In the genomic region with DNA sequence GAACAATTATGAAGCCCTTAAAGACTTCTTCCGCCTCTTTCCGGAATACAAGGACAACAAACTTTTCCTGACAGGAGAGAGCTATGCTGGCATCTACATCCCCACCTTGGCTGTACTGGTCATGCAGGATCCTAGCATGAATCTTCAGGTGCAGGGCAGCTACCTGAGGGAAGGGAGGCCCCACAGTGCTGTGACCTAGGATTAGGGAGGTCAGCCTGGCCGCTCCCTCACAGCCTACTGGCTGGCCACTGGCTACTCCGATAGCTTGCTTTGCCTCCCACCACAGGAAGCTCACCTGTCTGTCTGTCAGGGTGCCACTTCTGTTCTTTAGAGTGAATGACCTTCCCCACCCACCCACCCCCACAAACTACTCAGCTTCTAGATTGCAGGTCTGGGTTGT, we compare ENCODE assay signal across 9 mouse cellular contexts. TPM values are rescaled to one million over a fixed set of nuclear protein-coding genes. Genes with fewer than 3 reads are reported as not detected.
A peak's percentile ranks its signal among the peaks of the same experiment; 100 is the strongest.
DNase-seq lines count a peak whose midpoint lies in the region; ATAC-seq lines count a peak whose summit lies in the region.
"Had no signal": no experiment of that assay in that cellular context is flagged by ENCODE, and none has a peak within 500 bp of the region (broad histone marks: within the 10 kb centered on the region; RNA-seq: fewer than 3 reads in every experiment).

No protein-coding gene starts in this region.

- H3K9ac ChIP-seq in heart, embryonic 14.5 days (ENCODE audit: low read length): no peak overlapping the region; the same call in 1 of the 2 replicates
- no peak overlapping the region for H3K9ac ChIP-seq in midbrain, embryonic 12.5 days (replicated peaks)
- no peak overlapping the region for H3K9ac ChIP-seq in midbrain, embryonic 16.5 days (ENCODE audit: low read depth, low read length)
- no peak overlapping the region for H3K9ac ChIP-seq in limb, embryonic 13.5 days

- H3K36me3 ChIP-seq in heart, embryonic 14.5 days (ENCODE audit: control insufficient read depth, insufficient read depth, low read length): peaks cover 54% of the 10 kb centered on the region
- peaks cover 31% of the 10 kb centered on the region for H3K36me3 ChIP-seq in midbrain, embryonic 12.5 days
- H3K36me3 ChIP-seq in midbrain, embryonic 16.5 days (ENCODE audit: control insufficient read depth, insufficient read depth, low read length): peaks cover 16% of the 10 kb centered on the region
- peaks cover 47% of the 10 kb centered on the region for H3K36me3 ChIP-seq in limb, embryonic 13.5 days

- no peak for ATAC-seq in heart, embryonic 14.5 days (ENCODE audit: insufficient number of reproducible peaks, insufficient read depth, low FRiP score, low read depth)
- ATAC-seq in midbrain, embryonic 12.5 days (ENCODE audit: low FRiP score, low read depth): no peak
- ATAC-seq in midbrain, embryonic 16.5 days: no peak
- no peak for ATAC-seq in limb, embryonic 13.5 days (ENCODE audit: low FRiP score, low read depth)

- H3K9me3 ChIP-seq in heart, embryonic 14.5 days (ENCODE audit: control insufficient read depth, low read length): no peaks in the 10 kb centered on the region
- H3K9me3 ChIP-seq in midbrain, embryonic 12.5 days: no peaks in the 10 kb centered on the region
- no peaks in the 10 kb centered on the region for H3K9me3 ChIP-seq in midbrain, embryonic 16.5 days (replicated peaks; ENCODE audit: control insufficient read depth, low read length, poor library complexity, severe bottlenecking)
- no peaks in the 10 kb centered on the region for H3K9me3 ChIP-seq in limb, embryonic 13.5 days

- H3K27me3 ChIP-seq in heart, embryonic 14.5 days (ENCODE audit: control insufficient read depth, insufficient read depth, low read length): no peaks in the 10 kb centered on the region
- no peaks in the 10 kb centered on the region for H3K27me3 ChIP-seq in midbrain, embryonic 12.5 days
- no peaks in the 10 kb centered on the region for H3K27me3 ChIP-seq in midbrain, embryonic 16.5 days (ENCODE audit: control insufficient read depth, insufficient read depth, low read depth, low read length)
- H3K27me3 ChIP-seq in limb, embryonic 13.5 days: no peaks in the 10 kb centered on the region

- no peak for DNase-seq in heart, postnatal 10 days
- DNase-seq in thymus, postnatal 14 days: no peak
- DNase-seq in left cerebral cortex, adult 11 months (ENCODE audit: low spot score): no peak
- no peak for DNase-seq in testis, postnatal 10 days (ENCODE audit: low spot score)
- DNase-seq: right cerebral cortex, postnatal 25 days had no signal

- H3K4me2 ChIP-seq in heart, embryonic 14.5 days (ENCODE audit: low read length): peak overlapping the region; percentile 83
- 0 out of 2 replicates have a peak overlapping the region, but pooled peaks have one; percentile 100 for H3K4me2 ChIP-seq in midbrain, embryonic 12.5 days (replicated peaks)
- no peak overlapping the region for H3K4me2 ChIP-seq in midbrain, embryonic 16.5 days (ENCODE audit: low read length)
- peak overlapping the region; percentile 98 for H3K4me2 ChIP-seq in limb, embryonic 13.5 days (replicated peaks)

- peak overlapping the region in 1 of 2 experiments; percentile 75; a peak in 1 of 4 replicates for H3K4me3 ChIP-seq in heart, embryonic 14.5 days (ENCODE audit: control insufficient read depth in 1 of 2, insufficient read depth in 1 of 2, low read depth in 1 of 2, low read length in 2 of 2)
- H3K4me3 ChIP-seq in midbrain, embryonic 12.5 days: no peak overlapping the region; the same call in 1 of the 2 replicates
- no peak overlapping the region for H3K4me3 ChIP-seq in midbrain, embryonic 16.5 days (ENCODE audit: low read depth, low read length)
- H3K4me3 ChIP-seq in limb, embryonic 13.5 days: peak overlapping the region; percentile 78

- H3K27ac ChIP-seq in heart, embryonic 14.5 days (replicated peaks in 1 of 2; ENCODE audit: control insufficient read depth in 1 of 2, insufficient read depth in 1 of 2, low read depth in 2 of 2, low read length in 2 of 2): no peak overlapping the region
- no peak overlapping the region for H3K27ac ChIP-seq in midbrain, embryonic 12.5 days (replicated peaks)
- no peak overlapping the region for H3K27ac ChIP-seq in midbrain, embryonic 16.5 days (ENCODE audit: low read length)
- no peak overlapping the region for H3K27ac ChIP-seq in limb, embryonic 13.5 days

- intact Hi-C loops in heart, postnatal 10 days (cut with DNase I): no loop called here

- peaks cover 9 to 29% of the 10 kb centered on the region in 2 experiments; a peak in 3 of 4 replicates for H3K4me1 ChIP-seq in heart, embryonic 14.5 days (ENCODE audit: control insufficient read depth in 2 of 2, insufficient read depth in 2 of 2, low read length in 2 of 2)
- peaks cover 19% of the 10 kb centered on the region for H3K4me1 ChIP-seq in midbrain, embryonic 12.5 days
- H3K4me1 ChIP-seq in midbrain, embryonic 16.5 days (ENCODE audit: control insufficient read depth, insufficient read depth, low read length): peaks cover 13% of the 10 kb centered on the region
- H3K4me1 ChIP-seq in limb, embryonic 13.5 days: peaks cover 18% of the 10 kb centered on the region

- WGBS in heart, embryonic 14.5 days: 98% methylated on average over 4 of the region's 4 CpGs
- 96% methylated on average over 4 of the region's 4 CpGs for WGBS in midbrain, embryonic 12.5 days
- 96% methylated on average over 4 of the region's 4 CpGs for WGBS in midbrain, embryonic 16.5 days
- WGBS in limb, embryonic 13.5 days: 90% methylated on average over 4 of the region's 4 CpGs

RNA-seq across cellular contexts. Expression of a gene that starts 1.9 kb away (rescaled TPM):
- 54.6 and 55.1 TPM in 2 replicates for polyA plus RNA-seq in heart, embryonic 14.5 days (2014; fragmentation: Nextera tagmentation; extraction: Ambion mirVana)
- 10 to 100 TPM; 26.4 to 35.8 TPM for total RNA-seq in heart, postnatal 10 days (2021)
- polyA plus RNA-seq in midbrain, embryonic 12.5 days (2016; fragmentation: Nextera tagmentation; extraction: Ambion mirVana): 4.4 and 5.2 TPM in 2 replicates
- polyA plus RNA-seq in midbrain, embryonic 16.5 days (2015; fragmentation: Nextera tagmentation; extraction: Ambion mirVana): 5.4 and 7.0 TPM in 2 replicates
- polyA plus RNA-seq in limb, embryonic 13.5 days (2015; fragmentation: Nextera tagmentation; extraction: Ambion mirVana): 6.7 and 7.1 TPM in 2 replicates

RNA-seq across cellular contexts. Expression of a gene that starts 2.5 kb away (rescaled TPM):
- 178 TPM in 2 replicates for polyA plus RNA-seq in heart, embryonic 14.5 days (2014; fragmentation: Nextera tagmentation; extraction: Ambion mirVana)
- total RNA-seq in heart, postnatal 10 days (2021): 100 to 1,000 TPM; 108 to 116 TPM
- polyA plus RNA-seq in midbrain, embryonic 12.5 days (2016; fragmentation: Nextera tagmentation; extraction: Ambion mirVana): 98.8 and 101 TPM in 2 replicates
- polyA plus RNA-seq in midbrain, embryonic 16.5 days (2015; fragmentation: Nextera tagmentation; extraction: Ambion mirVana): 95.4 and 95.6 TPM in 2 replicates
- polyA plus RNA-seq in limb, embryonic 13.5 days (2015; fragmentation: Nextera tagmentation; extraction: Ambion mirVana): 131 and 135 TPM in 2 replicates

RNA-seq across cellular contexts. Expression of a gene that starts 6.8 kb away (rescaled TPM):
- polyA plus RNA-seq in heart, embryonic 14.5 days (2014; fragmentation: Nextera tagmentation; extraction: Ambion mirVana): not detected in 2 replicates
- under 1 TPM; 0.55 to 0.69 TPM for total RNA-seq in heart, postnatal 10 days (2021)
- polyA plus RNA-seq in midbrain, embryonic 12.5 days (2016; fragmentation: Nextera tagmentation; extraction: Ambion mirVana): 0.24 TPM in 1 of 2 replicates, not detected in the other
- polyA plus RNA-seq in midbrain, embryonic 16.5 days (2015; fragmentation: Nextera tagmentation; extraction: Ambion mirVana): not detected in 2 replicates
- not detected in 2 replicates for polyA plus RNA-seq in limb, embryonic 13.5 days (2015; fragmentation: Nextera tagmentation; extraction: Ambion mirVana)

RNA-seq across cellular contexts. Expression of a gene that starts 12.7 kb away (rescaled TPM):
- 8.6 TPM in 2 replicates for polyA plus RNA-seq in heart, embryonic 14.5 days (2014; fragmentation: Nextera tagmentation; extraction: Ambion mirVana)
- total RNA-seq in heart, postnatal 10 days (2021): 1 to 10 TPM; 5.2 to 5.3 TPM
- 23.8 and 25.0 TPM in 2 replicates for polyA plus RNA-seq in midbrain, embryonic 12.5 days (2016; fragmentation: Nextera tagmentation; extraction: Ambion mirVana)
- 29.5 and 29.9 TPM in 2 replicates for polyA plus RNA-seq in midbrain, embryonic 16.5 days (2015; fragmentation: Nextera tagmentation; extraction: Ambion mirVana)
- 17.8 and 18.2 TPM in 2 replicates for polyA plus RNA-seq in limb, embryonic 13.5 days (2015; fragmentation: Nextera tagmentation; extraction: Ambion mirVana)

RNA-seq across cellular contexts. Expression of a gene that starts 22.3 kb away (rescaled TPM):
- 9.6 and 10.4 TPM in 2 replicates for polyA plus RNA-seq in heart, embryonic 14.5 days (2014; fragmentation: Nextera tagmentation; extraction: Ambion mirVana)
- total RNA-seq in heart, postnatal 10 days (2021): 10 to 100 TPM; 39.1 to 40.9 TPM
- polyA plus RNA-seq in midbrain, embryonic 12.5 days (2016; fragmentation: Nextera tagmentation; extraction: Ambion mirVana): 90.2 and 113 TPM in 2 replicates
- 83.9 and 84.4 TPM in 2 replicates for polyA plus RNA-seq in midbrain, embryonic 16.5 days (2015; fragmentation: Nextera tagmentation; extraction: Ambion mirVana)
- 36.7 and 44.0 TPM in 2 replicates for polyA plus RNA-seq in limb, embryonic 13.5 days (2015; fragmentation: Nextera tagmentation; extraction: Ambion mirVana)
